Mouse (Mus musculus) heart, embryonic 11.5 days (tissue): ENCODE measurements around the gene Cpne4. TPM values are rescaled to one million over a fixed set of nuclear protein-coding genes. Genes with fewer than 3 reads are reported as not detected.

Experiments
- ATAC-seq: fragments of 200-750 bp; cut with Nextera tagmentation; replicated peaks from 2 replicates; pipeline ENCODE4 v1.8.0; 2017; ENCODE audit warnings: moderate library complexity; ENCODE audit not compliant: insufficient number of reproducible peaks, low FRiP score, low TSS enrichment
- H3K27ac ChIP-seq: fragments of 300-500 bp; sonication (generic); 2 replicates; pipeline ENCODE4 v1.5.1; 2014; ENCODE audit warnings: mild to moderate bottlenecking, low read depth, low read length
- H3K27me3 ChIP-seq: fragments of 300-500 bp; sonication (generic); 2 replicates; pipeline ENCODE4 v1.6.1; 2014; ENCODE audit warnings: mild to moderate bottlenecking, low read length, mixed read lengths; ENCODE audit not compliant: control insufficient read depth, insufficient read depth
- H3K36me3 ChIP-seq: fragments of 300-500 bp; sonication (generic); 2 replicates; pipeline ENCODE4 v1.6.1; 2014; ENCODE audit warnings: mild to moderate bottlenecking, low read length, moderate library complexity, mixed read lengths; ENCODE audit not compliant: control insufficient read depth, insufficient read depth
- H3K4me1 ChIP-seq: fragments of 300-500 bp; sonication (generic); 2 replicates; pipeline ENCODE4 v1.6.1; 2014; ENCODE audit warnings: low read length; ENCODE audit not compliant: control insufficient read depth, insufficient read depth
- H3K4me2 ChIP-seq: fragments of 300-500 bp; sonication (generic); 2 replicates; pipeline ENCODE4 v1.6.1; 2014; ENCODE audit warnings: mild to moderate bottlenecking, moderate library complexity
- H3K4me3 ChIP-seq: fragments of 300-500 bp; sonication (generic); 2 replicates; pipeline ENCODE4 v1.5.1; 2014; ENCODE audit warnings: low read depth, low read length
- H3K9ac ChIP-seq: fragments of 300-500 bp; sonication (generic); 2 replicates; pipeline ENCODE4 v1.6.1; 2014; ENCODE audit warnings: mild to moderate bottlenecking, low read depth, low read length, moderate library complexity
- H3K9me3 ChIP-seq: fragments of 300-500 bp; sonication (generic); replicated peaks from 2 replicates; pipeline ENCODE4 v1.6.1; 2016; ENCODE audit warnings: low read length; ENCODE audit not compliant: control insufficient read depth
- WGBS: fragments of 180-500 bp; shearing (Covaris S2); extraction: QIAGEN DNeasy Blood & Tissue Kit; methylation state at CpG from one replicate; pipeline ENCODE4 v1.1.7; 2014; ENCODE audit not compliant: insufficient replicate concordance; 5-methylcytosine and 5-hydroxymethylcytosine counted together
- polyA plus RNA-seq: library from polyadenylated mRNA; unstranded; fragments of >200 nt; fragmentation: Nextera tagmentation; extraction: Ambion mirVana; gene quantifications from 2 replicates; pipeline ENCODE4 v1.2.1, GENCODE M21; 2014

Gene Cpne4
- polyA plus RNA-seq, 1 experiment from 2014 or later, result 0.64 TPM

- ATAC-seq, result no peak
- H3K27me3 ChIP-seq, result no peaks in the 10 kb centered on the region
- H3K27ac ChIP-seq, result no peak overlapping the region
- no peaks in the 10 kb centered on the region for H3K9me3 ChIP-seq
- H3K4me2 ChIP-seq, result no peak overlapping the region
- H3K4me3 ChIP-seq, result no peak overlapping the region
- H3K4me1 ChIP-seq, result no peaks in the 10 kb centered on the region
- H3K36me3 ChIP-seq, result no peaks in the 10 kb centered on the region
- 58% methylated on average over 6 of the region's 6 CpGs for WGBS
- H3K9ac ChIP-seq, result no peak overlapping the region
These were observed 35.0 kb downstream of the Cpne4 start for GRCm38 (mm10) chr9:104581921-104582624.

GRCm38 (mm10) chr9:104582675-104583074 is 35.6 kb downstream of the Cpne4 start:
- Histone ChIP-seq H3K4me1 (no peaks in the 10 kb centered on the region), H3K36me3 (no peaks in the 10 kb centered on the region), H3K4me2 (no peak overlapping the region), H3K27ac (no peak overlapping the region), H3K9me3 (no peaks in the 10 kb centered on the region), H3K4me3 (no peak overlapping the region), H3K27me3 (no peaks in the 10 kb centered on the region), H3K9ac (no peak overlapping the region)
- ATAC-seq, result no peak
- WGBS, result 51% methylated on average over 6 of the region's 6 CpGs

- Histone ChIP-seq H3K4me3 (no peak overlapping the region), H3K9me3 (peaks cover 6% of the 10 kb centered on the region; the same call in 1 of the 2 replicates), H3K4me1 (no peaks in the 10 kb centered on the region), H3K36me3 (no peaks in the 10 kb centered on the region), H3K9ac (no peak overlapping the region), H3K4me2 (no peak overlapping the region), H3K27ac (no peak overlapping the region), H3K27me3 (no peaks in the 10 kb centered on the region)
- 36% methylated on average over 5 of the region's 5 CpGs for WGBS
- ATAC-seq, result no peak
These were observed 47.5 kb downstream of the Cpne4 start for GRCm38 (mm10) chr9:104594550-104594949.

GRCm38 (mm10) chr9:104594979-104595378 is 47.9 kb downstream of the Cpne4 start:
- Histone ChIP-seq H3K4me1 (no peaks in the 10 kb centered on the region), H3K4me2 (no peak overlapping the region), H3K36me3 (no peaks in the 10 kb centered on the region), H3K9me3 (peaks cover 6% of the 10 kb centered on the region; the same call in 1 of the 2 replicates), H3K27me3 (no peaks in the 10 kb centered on the region), H3K9ac (no peak overlapping the region), H3K27ac (no peak overlapping the region), H3K4me3 (no peak overlapping the region)
- ATAC-seq, result no peak
- WGBS, result 55% methylated on average over 2 of the region's 2 CpGs

GRCm38 (mm10) chr9:104612523-104612922 is 65.4 kb downstream of the Cpne4 start:
- 76% methylated on average over 6 of the region's 6 CpGs for WGBS
- Histone ChIP-seq H3K36me3 (no peaks in the 10 kb centered on the region), H3K4me2 (no peak overlapping the region), H3K9ac (no peak overlapping the region), H3K27me3 (no peaks in the 10 kb centered on the region), H3K9me3 (no peaks in the 10 kb centered on the region), H3K27ac (no peak overlapping the region), H3K4me1 (no peaks in the 10 kb centered on the region), H3K4me3 (no peak overlapping the region)
- no peak for ATAC-seq

GRCm38 (mm10) chr9:104616691-104617090 is 69.6 kb downstream of the Cpne4 start:
- H3K9ac ChIP-seq, result no peak overlapping the region
- H3K9me3 ChIP-seq, result no peaks in the 10 kb centered on the region
- no peaks in the 10 kb centered on the region for H3K27me3 ChIP-seq
- no peaks in the 10 kb centered on the region for H3K4me1 ChIP-seq
- no peak overlapping the region for H3K27ac ChIP-seq
- no peak overlapping the region for H3K4me3 ChIP-seq
- H3K36me3 ChIP-seq, result no peaks in the 10 kb centered on the region
- no peak overlapping the region for H3K4me2 ChIP-seq
- no peak for ATAC-seq
- 56% methylated on average over 6 of the region's 6 CpGs for WGBS

GRCm38 (mm10) chr9:104623564-104623963 is 76.5 kb downstream of the Cpne4 start:
- no peaks in the 10 kb centered on the region for H3K36me3 ChIP-seq
- H3K4me1 ChIP-seq, result no peaks in the 10 kb centered on the region
- 82% methylated on average over 4 of the region's 4 CpGs for WGBS

GRCm38 (mm10) chr9:104627816-104628215 is 80.7 kb downstream of the Cpne4 start:
- no peak for ATAC-seq
- Histone ChIP-seq H3K27ac (no peak overlapping the region), H3K4me2 (no peak overlapping the region), H3K27me3 (no peaks in the 10 kb centered on the region), H3K4me1 (no peaks in the 10 kb centered on the region), H3K9me3 (no peaks in the 10 kb centered on the region), H3K4me3 (no peak overlapping the region), H3K9ac (no peak overlapping the region), H3K36me3 (no peaks in the 10 kb centered on the region)
- 22% methylated on average over 7 of the region's 7 CpGs for WGBS

More at GRCm38 (mm10) chr9:104623564-104623963, 76.5 kb downstream of the Cpne4 start:
- Histone ChIP-seq H3K27me3 (no peaks in the 10 kb centered on the region), H3K4me2 (no peak overlapping the region), H3K4me3 (no peak overlapping the region), H3K9me3 (no peaks in the 10 kb centered on the region), H3K9ac (no peak overlapping the region), H3K27ac (no peak overlapping the region)
- ATAC-seq, result no peak

- Histone ChIP-seq H3K9me3 (no peaks in the 10 kb centered on the region), H3K4me3 (no peak overlapping the region), H3K27ac (no peak overlapping the region), H3K27me3 (no peaks in the 10 kb centered on the region), H3K36me3 (no peaks in the 10 kb centered on the region), H3K4me1 (no peaks in the 10 kb centered on the region), H3K4me2 (no peak overlapping the region), H3K9ac (no peak overlapping the region)
- no peak for ATAC-seq
- 76% methylated on average over 7 of the region's 7 CpGs for WGBS
These were observed 82.2 kb downstream of the Cpne4 start for GRCm38 (mm10) chr9:104629282-104629681.
